Mouse (Mus musculus): ENCODE data around the gene Siah2.

The Siah2 gene

DNA sequence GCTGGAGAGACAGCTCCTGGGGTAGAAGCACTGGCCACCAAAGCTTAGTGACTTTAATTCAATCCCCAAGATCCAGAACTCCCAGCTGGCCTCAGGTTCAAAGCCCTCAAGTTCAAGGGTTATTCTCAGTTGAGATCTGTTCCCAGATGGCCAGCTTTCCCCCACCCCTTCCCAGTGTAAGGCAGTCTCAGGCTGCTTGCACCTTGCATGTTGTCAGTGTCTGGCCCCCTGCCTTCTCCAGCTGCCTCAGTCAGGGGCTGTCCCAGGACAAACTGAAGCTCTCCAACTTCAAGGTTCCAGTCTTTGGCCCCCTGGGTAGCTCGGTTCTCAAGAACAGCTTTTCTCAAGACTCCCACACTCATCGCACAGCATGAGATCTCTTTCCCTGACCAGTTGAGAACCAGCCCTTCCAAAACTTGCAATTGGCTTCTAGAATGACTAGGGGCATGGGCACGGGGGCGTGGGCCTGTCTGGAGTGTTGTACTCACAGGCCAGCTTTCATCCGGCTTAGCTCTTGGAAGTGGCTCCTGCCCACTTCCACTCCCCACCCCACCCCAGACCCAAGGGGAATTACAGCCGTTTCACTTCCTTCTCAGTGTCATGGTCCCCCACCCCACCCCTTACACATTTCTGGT is 20.5 kb downstream of the Siah2 start:
- DNase-seq (ENCODE audit: low read depth, low spot score), result no peak

DNA sequence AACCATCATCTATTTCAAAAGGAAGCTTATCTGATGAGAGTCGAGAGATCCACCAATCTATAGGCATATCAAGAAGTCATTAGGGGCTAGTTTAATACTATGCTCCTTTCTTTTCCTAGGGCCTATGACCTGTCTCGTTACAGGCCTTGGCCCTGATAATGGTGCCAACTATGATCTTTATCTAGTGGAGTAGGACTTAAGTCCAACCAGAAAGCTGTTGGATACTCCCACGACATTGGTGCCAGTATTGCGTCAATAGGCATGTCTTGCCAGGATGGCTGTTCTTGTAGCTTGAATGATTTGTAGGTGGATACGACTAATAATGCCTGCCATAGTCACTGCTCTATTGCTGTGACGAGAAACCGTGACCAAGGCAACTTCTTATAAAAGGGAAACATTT is 28.2 kb downstream of the Siah2 start:
- no peak for DNase-seq (ENCODE audit: low read depth, low spot score)

DNA sequence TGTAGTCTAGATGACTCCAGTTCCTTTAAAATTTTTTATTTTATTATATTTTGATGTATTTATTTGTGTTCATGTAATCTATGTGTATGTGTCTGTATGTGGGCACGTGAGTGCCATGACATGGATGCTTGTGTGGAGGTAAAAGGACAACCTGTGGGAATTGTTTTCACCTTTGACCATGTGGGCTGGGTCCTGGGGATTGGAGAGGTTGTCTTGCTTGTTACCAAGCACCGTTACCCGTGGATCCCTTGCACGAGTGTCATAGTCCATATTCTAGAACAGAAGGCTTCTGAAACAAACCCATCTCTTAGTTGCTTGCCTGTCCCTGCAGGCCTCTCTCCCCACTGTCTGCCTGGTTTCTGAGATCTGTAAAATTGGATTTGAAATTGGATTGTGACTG is 31.6 kb downstream of the Siah2 start:
- no peak for DNase-seq (ENCODE audit: low read depth, low spot score)

DNA sequence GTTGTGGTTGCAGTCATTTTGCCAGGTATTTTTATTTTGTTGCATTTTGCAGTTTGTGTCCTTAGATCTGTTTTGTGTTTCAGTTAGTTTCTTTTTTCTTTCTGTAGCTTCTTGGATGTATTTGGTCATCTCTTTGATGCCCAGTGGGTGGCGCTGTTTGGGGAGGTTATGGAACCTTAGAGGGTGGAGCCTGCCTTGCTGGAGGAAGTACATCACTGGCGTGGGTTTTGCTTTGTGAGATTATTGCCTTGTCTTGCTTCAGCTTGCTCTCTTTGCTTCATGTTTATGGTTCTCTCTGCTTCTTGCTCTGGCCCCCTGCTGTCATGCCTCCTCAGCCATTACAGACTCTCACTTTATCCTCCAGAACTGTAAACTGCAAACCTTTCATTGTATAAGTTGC is 34.8 kb downstream of the Siah2 start:
- DNase-seq (ENCODE audit: low read depth, low spot score), result no peak

DNA sequence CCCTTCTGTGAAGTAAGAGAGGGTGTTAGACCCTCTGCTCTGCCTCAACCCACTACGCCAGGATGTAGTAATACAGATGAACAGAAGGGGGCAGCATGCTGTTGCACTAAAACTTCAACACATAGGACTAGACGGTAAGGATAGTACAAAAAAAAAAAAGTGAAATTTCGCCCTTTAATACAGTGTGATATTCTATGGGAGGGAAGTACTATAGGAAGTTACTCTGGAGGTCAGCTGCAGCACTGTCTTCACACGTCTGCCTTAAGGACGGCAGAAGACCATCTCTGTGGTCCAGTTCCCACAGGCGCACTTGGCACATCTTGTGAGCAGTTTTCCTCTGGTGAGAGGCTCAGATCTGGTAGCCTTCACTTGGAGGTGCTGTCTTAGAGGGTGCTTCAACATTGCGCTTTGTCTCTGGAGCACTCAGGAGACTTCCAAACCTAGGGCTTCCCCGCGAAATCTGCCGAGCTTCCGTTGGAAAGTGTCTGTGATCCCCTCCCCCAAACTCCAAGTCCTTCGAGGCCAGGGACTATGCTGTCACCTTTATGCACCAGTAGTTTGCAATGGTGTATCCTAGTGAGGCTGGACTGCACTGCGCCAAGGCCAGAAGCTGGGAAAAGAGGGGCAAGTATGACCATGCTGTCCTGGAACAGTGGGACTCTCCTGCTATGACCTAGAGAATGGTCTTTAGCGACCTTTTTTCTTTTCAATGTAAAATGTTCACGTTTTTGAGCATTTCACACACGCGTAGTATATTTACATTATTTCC is 36.7 kb downstream of the Siah2 start:
- DNase-seq (ENCODE audit: low read depth, low spot score), result no peak

DNA sequence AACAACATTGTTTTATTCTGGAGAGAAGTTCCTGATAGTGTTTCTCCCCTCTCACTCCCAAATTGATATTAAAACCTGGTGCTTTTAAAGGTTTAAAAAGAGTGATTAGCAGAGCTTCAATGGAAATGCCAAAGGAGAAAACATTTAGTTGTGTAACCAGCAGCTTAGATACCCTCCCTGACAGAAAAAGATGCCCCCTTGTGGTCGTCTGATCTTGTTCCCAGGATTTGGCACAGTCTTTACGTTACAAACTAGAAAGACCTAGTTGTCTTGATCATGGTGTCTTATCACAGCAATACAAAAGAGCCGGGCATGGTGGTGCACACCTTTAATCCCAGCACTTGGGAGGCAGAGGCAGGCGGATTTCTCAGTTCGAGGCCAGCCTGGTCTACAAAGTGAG is 38.3 kb downstream of the Siah2 start:
- DNase-seq (ENCODE audit: low read depth, low spot score), result no peak

DNA sequence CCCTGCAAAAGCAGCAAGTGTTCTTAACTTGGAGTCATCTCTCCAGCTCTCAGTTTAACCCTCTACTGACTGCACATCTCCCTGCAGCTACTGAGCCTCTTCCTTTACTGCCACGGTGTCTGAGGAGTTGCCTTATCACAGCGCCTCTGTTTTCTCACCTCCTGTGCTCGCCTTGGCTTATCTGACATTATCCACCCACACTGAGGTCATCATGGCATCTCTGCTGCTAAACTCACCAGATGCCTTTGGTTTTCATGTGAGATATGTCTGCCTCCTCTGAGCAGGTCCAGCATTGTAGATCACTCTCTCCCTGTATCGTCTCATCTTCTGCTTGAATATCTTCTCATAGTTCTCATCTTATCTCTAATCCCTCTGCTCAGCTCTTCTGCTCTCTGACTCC is 41.9 kb downstream of the Siah2 start:
- no peak for DNase-seq (ENCODE audit: low read depth, low spot score)

DNA sequence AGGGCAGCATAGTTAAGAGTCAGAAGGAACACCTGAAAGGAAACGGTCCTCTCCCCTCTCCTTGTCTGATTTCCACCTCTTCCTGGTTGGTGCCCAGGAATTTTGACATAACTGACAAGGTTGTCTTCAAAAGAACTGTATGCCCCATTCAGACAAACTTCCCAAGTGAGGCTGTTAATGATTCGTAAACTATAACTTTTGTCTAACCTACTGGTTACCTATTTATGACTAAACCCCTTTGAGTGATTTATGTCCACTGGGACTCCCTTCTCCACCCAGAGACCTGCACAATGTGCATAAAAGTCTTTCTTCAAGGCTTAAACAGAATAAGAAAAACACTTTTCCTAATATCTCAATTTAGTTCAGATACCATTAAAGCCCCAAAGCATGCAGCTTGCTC is 45.0 kb downstream of the Siah2 start:
- DNase-seq (ENCODE audit: low read depth, low spot score), result no peak

DNA sequence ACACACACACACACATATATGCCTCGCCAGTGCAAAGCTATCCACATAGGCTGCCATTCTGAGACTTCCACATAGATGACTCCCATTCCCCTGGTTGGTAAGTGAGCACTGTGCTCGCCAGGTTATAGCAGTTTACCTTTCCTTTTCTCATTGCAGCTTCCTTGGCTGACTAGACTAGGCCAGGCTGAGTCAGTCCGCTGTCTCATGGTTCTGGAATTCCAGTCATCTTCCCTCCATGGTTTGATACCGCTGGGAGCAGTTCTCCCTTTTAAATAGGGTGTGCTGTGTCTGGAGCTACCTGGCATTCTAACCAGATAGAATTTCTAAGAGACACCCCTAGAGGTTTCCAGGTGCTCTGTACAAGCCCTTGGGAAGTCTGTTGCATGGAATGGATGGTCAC is 46.0 kb downstream of the Siah2 start:
- DNase-seq (ENCODE audit: low read depth, low spot score), result no peak

DNA sequence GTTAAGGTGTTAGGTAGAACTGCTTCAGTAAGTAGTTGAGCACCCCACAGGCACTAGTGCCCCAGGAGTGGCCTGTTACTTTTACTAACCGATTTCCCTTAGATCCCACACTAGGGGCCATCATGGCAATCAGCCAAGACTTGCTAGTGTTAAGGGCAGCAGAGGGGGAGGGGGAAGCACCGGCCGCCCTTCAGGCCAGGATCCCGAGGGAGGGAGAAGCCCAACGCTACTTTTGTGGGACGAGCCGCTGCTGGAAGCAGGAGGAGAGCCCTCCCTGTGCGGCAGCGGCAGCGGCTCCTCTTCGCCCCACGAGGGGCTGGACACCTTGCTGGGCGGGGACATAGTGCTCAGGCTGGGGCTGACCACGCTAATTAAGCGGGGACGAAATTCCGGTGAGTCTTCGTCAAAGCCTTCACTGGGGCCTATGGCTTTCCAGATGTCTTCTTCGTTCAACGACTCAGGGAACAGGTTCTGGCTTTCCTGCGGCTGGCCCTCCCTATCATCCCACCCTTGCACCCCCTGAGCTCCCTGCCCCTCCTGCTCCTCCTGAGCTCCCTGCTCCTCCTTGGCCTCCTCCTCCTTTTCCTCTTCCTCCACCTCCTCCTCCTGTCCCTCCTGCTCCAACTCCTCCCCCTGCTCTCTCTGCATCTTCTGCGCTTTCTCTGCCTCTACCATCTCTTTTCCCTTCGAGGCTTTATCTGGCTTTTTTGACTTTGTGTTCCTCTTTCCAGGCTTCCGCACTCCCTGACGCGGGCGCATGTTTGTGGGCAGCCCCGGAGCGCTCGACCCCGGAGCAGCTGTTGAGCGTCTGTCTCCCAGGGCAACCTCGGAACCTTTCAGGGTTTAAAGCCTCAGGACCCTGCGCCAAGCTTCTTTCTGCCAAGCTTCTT is 55.5 kb downstream of the Siah2 start, which contains the start of gene Erich6:
Gene Erich6, minus strand, starts transcription at position 802 of the 890 bp plus-strand sequence.
- no peak for DNase-seq (ENCODE audit: low read depth, low spot score)

DNA sequence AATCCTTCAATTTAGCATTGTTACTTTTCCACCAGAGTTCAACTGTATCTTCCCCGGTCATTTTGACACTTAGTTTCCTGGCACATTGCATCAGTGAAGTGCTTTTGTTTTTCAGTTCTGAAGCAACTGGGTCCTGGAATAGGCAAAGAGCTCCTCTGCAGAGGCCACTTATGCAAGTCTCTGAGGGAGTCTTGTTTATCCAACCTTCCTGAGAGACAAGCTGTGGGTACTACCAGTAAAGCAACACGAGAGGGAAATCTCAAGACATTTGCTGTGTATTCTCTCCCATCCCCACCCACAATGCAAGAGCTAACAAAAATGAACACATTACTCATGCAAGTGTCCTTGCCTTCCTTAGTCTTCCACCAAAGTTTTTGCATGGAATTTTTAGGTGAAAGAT is 60.5 kb downstream of the Siah2 start:
- no peak for DNase-seq (ENCODE audit: low read depth, low spot score)

DNA sequence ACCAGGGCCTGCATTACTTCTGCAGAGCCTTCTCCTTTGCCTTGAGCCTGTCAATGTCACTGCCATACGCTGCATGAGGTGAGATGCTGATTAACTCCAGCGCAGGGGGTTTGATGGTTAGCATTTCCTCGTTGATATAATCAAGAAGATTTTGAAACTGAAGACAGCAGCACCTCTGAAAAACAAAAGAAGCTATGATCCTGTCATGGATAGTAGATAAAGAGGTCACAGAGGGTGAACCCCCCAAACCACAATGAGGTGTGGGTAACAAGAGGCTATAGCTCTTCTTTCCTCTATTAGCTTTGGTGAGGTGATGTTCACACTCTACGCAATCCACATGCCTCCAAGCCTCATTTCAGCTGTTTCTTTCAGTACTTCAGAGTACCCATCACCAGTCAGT is 67.2 kb downstream of the Siah2 start:
- DNase-seq (ENCODE audit: low read depth, low spot score), result no peak

All from WW6 (cell line).